22 mouse cellular contexts compared by ENCODE assay signal in genomic region chr9:41473506-41473905, GRCm38 (mm10).
DNase-seq lines count a peak whose midpoint lies in the region; ATAC-seq and TF ChIP-seq lines count a peak whose summit lies in the region.
"Had no signal": no experiment of that assay in that cellular context is flagged by ENCODE, and none has a peak within 500 bp of the region (broad histone marks: within the 10 kb centered on the region; RNA-seq: fewer than 3 reads in every experiment).

No protein-coding gene starts in this region.

- TF ChIP-seq CTCF in layer of hippocampus, adult 2 months (conservative IDR thresholded peaks at IDR 0.05), result no peak
- no peak for TF ChIP-seq CTCF in stomach, postnatal 0 days (IDR thresholded peaks at IDR 0.05; ENCODE audit: low read depth)

- no peak for TF ChIP-seq EP300 in stomach, postnatal 0 days (optimal IDR thresholded peaks at IDR 0.05)

- no peak for DNase-seq in forebrain, embryonic 11.5 days (ENCODE audit: low spot score)
- DNase-seq in layer of hippocampus, adult 2 months (ENCODE audit: low spot score in 2 of 2), result no peak
- DNase-seq in layer of hippocampus, adult 8-10 months (ENCODE audit: low spot score in 2 of 2), result no peak
- no peak for DNase-seq in limb, embryonic 10.5 days (ENCODE audit: low spot score)
- no peak for DNase-seq in stomach, postnatal 0 days (ENCODE audit: low spot score)
- DNase-seq: adrenal gland, postnatal 14 days; cerebellum, adult 11-12 months; cerebellum, postnatal 25 days; kidney, postnatal 4 days; right cerebral cortex, postnatal 14 days; spleen, adult 18-20 months; thymus, adult 18-20 months had no signal

- WGBS in forebrain, embryonic 12.5 days, result 90% methylated on average over 5 of the region's 5 CpGs
- 89% methylated on average over 5 of the region's 5 CpGs for WGBS in forebrain, embryonic 11.5 days
- 94% methylated on average over 5 of the region's 5 CpGs for WGBS in embryonic facial prominence, embryonic 12.5 days
- 88% methylated on average over 5 of the region's 5 CpGs for WGBS in limb, embryonic 10.5 days
- WGBS in stomach, postnatal 0 days, result 87% methylated on average over 5 of the region's 5 CpGs

- no peaks in the 10 kb centered on the region for H3K36me3 ChIP-seq in forebrain, embryonic 12.5 days (replicated peaks)
- no peaks in the 10 kb centered on the region for H3K36me3 ChIP-seq in forebrain, embryonic 11.5 days (ENCODE audit: control insufficient read depth, insufficient read depth, low read length)
- no peaks in the 10 kb centered on the region for H3K36me3 ChIP-seq in embryonic facial prominence, embryonic 12.5 days
- H3K36me3 ChIP-seq in limb, embryonic 10.5 days, result no peaks in the 10 kb centered on the region
- H3K36me3 ChIP-seq in stomach, postnatal 0 days (ENCODE audit: control insufficient read depth, insufficient read depth, low read length), result no peaks in the 10 kb centered on the region
- H3K36me3 ChIP-seq: kidney, embryonic 15.5 days; lung, embryonic 15.5 days had no signal

- H3K27me3 ChIP-seq in forebrain, embryonic 12.5 days, result no peaks in the 10 kb centered on the region
- H3K27me3 ChIP-seq in forebrain, embryonic 11.5 days (ENCODE audit: control insufficient read depth, insufficient read depth, low read length), result no peaks in the 10 kb centered on the region
- H3K27me3 ChIP-seq in embryonic facial prominence, embryonic 12.5 days, result no peaks in the 10 kb centered on the region
- no peaks in the 10 kb centered on the region for H3K27me3 ChIP-seq in limb, embryonic 10.5 days (ENCODE audit: low read depth, poor library complexity, severe bottlenecking)
- no peaks in the 10 kb centered on the region for H3K27me3 ChIP-seq in stomach, postnatal 0 days (ENCODE audit: control insufficient read depth, insufficient read depth, low read length)
- H3K27me3 ChIP-seq: kidney, embryonic 15.5 days; lung, embryonic 15.5 days; Patski had no signal

- H3K4me1 ChIP-seq in forebrain, embryonic 12.5 days, result peaks cover 34% of the 10 kb centered on the region
- H3K4me1 ChIP-seq in forebrain, embryonic 11.5 days (replicated peaks; ENCODE audit: control insufficient read depth, insufficient read depth, low read length), result no peaks in the 10 kb centered on the region
- H3K4me1 ChIP-seq in embryonic facial prominence, embryonic 12.5 days, result peaks cover 38% of the 10 kb centered on the region
- peaks cover 28% of the 10 kb centered on the region for H3K4me1 ChIP-seq in limb, embryonic 10.5 days
- H3K4me1 ChIP-seq in stomach, postnatal 0 days (replicated peaks; ENCODE audit: control insufficient read depth, insufficient read depth), result peaks cover 3% of the 10 kb centered on the region; the same call in 1 of the 2 replicates

- H3K4me3 ChIP-seq in forebrain, embryonic 12.5 days (replicated peaks), result no peak overlapping the region
- H3K4me3 ChIP-seq in forebrain, embryonic 11.5 days (ENCODE audit: low read depth, low read length), result no peak overlapping the region
- no peak overlapping the region for H3K4me3 ChIP-seq in layer of hippocampus, adult 2 months
- H3K4me3 ChIP-seq in embryonic facial prominence, embryonic 12.5 days, result no peak overlapping the region
- no peak overlapping the region for H3K4me3 ChIP-seq in limb, embryonic 10.5 days
- no peak overlapping the region for H3K4me3 ChIP-seq in stomach, postnatal 0 days (ENCODE audit: low read depth, low read length)
- H3K4me3 ChIP-seq: kidney, embryonic 15.5 days; lung, embryonic 15.5 days had no signal

- no peak overlapping the region for H3K4me2 ChIP-seq in forebrain, embryonic 12.5 days
- H3K4me2 ChIP-seq in forebrain, embryonic 11.5 days (ENCODE audit: low read depth, low read length, severe bottlenecking), result no peak overlapping the region
- no peak overlapping the region for H3K4me2 ChIP-seq in embryonic facial prominence, embryonic 12.5 days (replicated peaks)
- no peak overlapping the region for H3K4me2 ChIP-seq in stomach, postnatal 0 days (replicated peaks; ENCODE audit: low read depth)
- H3K4me2 ChIP-seq: kidney, embryonic 15.5 days; lung, embryonic 15.5 days had no signal

- ATAC-seq in forebrain, embryonic 12.5 days (ENCODE audit: low FRiP score), result no peak
- no peak for ATAC-seq in forebrain, embryonic 11.5 days (replicated peaks; ENCODE audit: low FRiP score)
- no peak for ATAC-seq in embryonic facial prominence, embryonic 12.5 days (ENCODE audit: insufficient number of reproducible peaks, insufficient read depth, low FRiP score, low TSS enrichment)
- no peak for ATAC-seq in stomach, postnatal 0 days (ENCODE audit: low FRiP score, low TSS enrichment)
- ATAC-seq in megakaryocyte progenitor cell, adult 5-6 weeks (replicated peaks; ENCODE audit: poor library complexity), result no peak
- ATAC-seq: CD4-positive, CD25-positive, alpha-beta regulatory T cell, adult 4 months; intestine, postnatal 0 days; Patski had no signal

- no peaks in the 10 kb centered on the region for H3K9me3 ChIP-seq in forebrain, embryonic 12.5 days
- no peaks in the 10 kb centered on the region for H3K9me3 ChIP-seq in forebrain, embryonic 11.5 days (ENCODE audit: control insufficient read depth, low read length)
- no peaks in the 10 kb centered on the region for H3K9me3 ChIP-seq in embryonic facial prominence, embryonic 12.5 days
- no peaks in the 10 kb centered on the region for H3K9me3 ChIP-seq in limb, embryonic 10.5 days (replicated peaks)
- H3K9me3 ChIP-seq in stomach, postnatal 0 days (ENCODE audit: control insufficient read depth, low read length), result no peaks in the 10 kb centered on the region
- H3K9me3 ChIP-seq: kidney, embryonic 15.5 days; lung, embryonic 15.5 days had no signal

- 0 out of 2 replicates have a peak overlapping the region, but pooled peaks have one; percentile 2 for H3K27ac ChIP-seq in forebrain, embryonic 12.5 days
- H3K27ac ChIP-seq in forebrain, embryonic 11.5 days (ENCODE audit: low read depth, low read length), result no peak overlapping the region
- peak overlapping the region; percentile 95 for H3K27ac ChIP-seq in layer of hippocampus, adult 2 months
- H3K27ac ChIP-seq in embryonic facial prominence, embryonic 12.5 days, result peak overlapping the region; percentile 52; the same call in 1 of the 2 replicates
- H3K27ac ChIP-seq in limb, embryonic 10.5 days, result peak overlapping the region; percentile 85
- no peak overlapping the region for H3K27ac ChIP-seq in stomach, postnatal 0 days (replicated peaks)
- H3K27ac ChIP-seq: kidney, embryonic 15.5 days; liver, embryonic 14.5 days; lung, embryonic 15.5 days; macrophage had no signal

- no peak overlapping the region for H3K9ac ChIP-seq in forebrain, embryonic 12.5 days
- H3K9ac ChIP-seq in forebrain, embryonic 11.5 days (ENCODE audit: low read length), result no peak overlapping the region
- H3K9ac ChIP-seq in embryonic facial prominence, embryonic 12.5 days, result no peak overlapping the region
- H3K9ac ChIP-seq in stomach, postnatal 0 days (ENCODE audit: low read length), result no peak overlapping the region
- H3K9ac ChIP-seq: kidney, embryonic 15.5 days; liver, embryonic 14.5 days; lung, embryonic 15.5 days had no signal

Comparison
In these comparisons a context has a peak if more than half of its experiments do, and no peak if none do; other contexts are left out.
1. H3K27ac ChIP-seq: peak in forebrain, embryonic 12.5 days (single experiment), layer of hippocampus, adult 2 months (single experiment), embryonic facial prominence, embryonic 12.5 days (single experiment) and limb, embryonic 10.5 days (single experiment); none in forebrain, embryonic 11.5 days (single experiment) and stomach, postnatal 0 days (single experiment).